Mouse (Mus musculus) forebrain, embryonic 11.5 days (tissue): Measurements from ENCODE around the gene Bnc2. TPM values are rescaled to one million over a fixed set of nuclear protein-coding genes. Genes with fewer than 3 reads are reported as not detected.

ENCODE experiments used
- ATAC-seq: fragments of 200-750 bp; cut with Nextera tagmentation; replicated peaks from 2 replicates; pipeline ENCODE4 v1.8.0; 2017; ENCODE audit warnings: moderate TSS enrichment; ENCODE audit not compliant: low FRiP score
- DNase-seq: peaks from one replicate; pipeline ENCODE4 v3.0.0-alpha.2; 2017; ENCODE audit warnings: low spot score
- H3K27ac ChIP-seq: fragments of 300-500 bp; sonication (generic); 2 replicates; pipeline ENCODE4 v1.5.1; 2014; ENCODE audit warnings: low read depth, low read length
- H3K27me3 ChIP-seq: fragments of 300-500 bp; sonication (generic); 2 replicates; pipeline ENCODE4 v1.6.1; 2014; ENCODE audit warnings: mild to moderate bottlenecking, low read length, mixed read lengths; ENCODE audit not compliant: control insufficient read depth, insufficient read depth
- H3K36me3 ChIP-seq: fragments of 300-500 bp; sonication (generic); 2 replicates; pipeline ENCODE4 v1.6.1; 2014; ENCODE audit warnings: mild to moderate bottlenecking, low read length, moderate library complexity, mixed read lengths; ENCODE audit not compliant: control insufficient read depth, insufficient read depth
- H3K4me1 ChIP-seq: fragments of 300-500 bp; sonication (generic); replicated peaks from 2 replicates; pipeline ENCODE4 v1.6.1; 2014; ENCODE audit warnings: low read length, mixed read lengths; ENCODE audit not compliant: control insufficient read depth, insufficient read depth
- H3K4me2 ChIP-seq: fragments of 300-500 bp; sonication (generic); 2 replicates; pipeline ENCODE4 v1.6.1; 2014; ENCODE audit warnings: low read depth, mild to moderate bottlenecking, low read length, moderate library complexity, mixed read lengths; ENCODE audit not compliant: severe bottlenecking
- H3K4me3 ChIP-seq: fragments of 300-500 bp; sonication (generic); 2 replicates; pipeline ENCODE4 v1.5.1; 2014; ENCODE audit warnings: low read depth, low read length
- H3K9ac ChIP-seq: fragments of 300-500 bp; sonication (generic); 2 replicates; pipeline ENCODE4 v1.6.1; 2014; ENCODE audit warnings: low read length
- H3K9me3 ChIP-seq: fragments of 300-500 bp; sonication (generic); 2 replicates; pipeline ENCODE4 v1.6.1; 2016; ENCODE audit warnings: low read length, mixed read lengths; ENCODE audit not compliant: control insufficient read depth
- WGBS: fragments of 180-500 bp; shearing (Covaris S2); extraction: QIAGEN DNeasy Blood & Tissue Kit; methylation state at CpG from one replicate; pipeline ENCODE4 v1.1.7; 2014; 5-methylcytosine and 5-hydroxymethylcytosine counted together
- polyA plus RNA-seq: library from polyadenylated mRNA; unstranded; fragments of >200 nt; fragmentation: Nextera tagmentation; extraction: Ambion mirVana; gene quantifications from 2 replicates; pipeline ENCODE4 v1.2.1, GENCODE M21; 2014

Bnc2 gene
- polyA plus RNA-seq, 1 experiment from 2014 or later, result 7.5 TPM

- Histone ChIP-seq H3K27ac (no peak overlapping the region), H3K4me1 (no peaks in the 10 kb centered on the region; the same call in 1 of the 2 replicates), H3K4me2 (no peak overlapping the region), H3K4me3 (no peak overlapping the region), H3K9ac (no peak overlapping the region), H3K36me3 (no peaks in the 10 kb centered on the region), H3K27me3 (no peaks in the 10 kb centered on the region), H3K9me3 (no peaks in the 10 kb centered on the region)
- no peak for ATAC-seq
- WGBS, result 85% methylated on average over 6 of the region's 6 CpGs
- no peak for DNase-seq
Observed at GRCm38 (mm10) chr4:84470106-84470885, 204.8 kb downstream of the Bnc2 start.

DNA sequence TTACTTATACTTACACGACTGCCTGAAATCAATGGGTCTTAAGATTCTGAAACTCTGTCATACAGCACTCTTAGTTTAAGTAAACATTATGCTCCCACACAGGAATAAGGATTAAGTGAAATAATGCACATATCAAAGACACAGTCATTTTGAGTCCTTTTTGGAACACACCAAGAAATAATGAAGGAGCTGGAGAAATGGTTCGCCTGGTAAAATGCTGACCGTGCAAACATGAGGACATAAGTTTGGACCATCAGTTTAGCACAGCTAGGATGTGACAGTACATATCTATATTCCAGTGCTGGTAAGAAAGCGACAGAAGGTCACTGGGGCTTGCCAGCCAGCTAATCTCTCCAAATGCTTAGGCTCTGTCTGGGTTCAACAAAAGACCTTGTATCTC is 205.7 kb downstream of the Bnc2 start:
- Histone ChIP-seq H3K36me3 (no peaks in the 10 kb centered on the region), H3K27me3 (no peaks in the 10 kb centered on the region), H3K27ac (no peak overlapping the region), H3K4me3 (no peak overlapping the region), H3K4me1 (no peaks in the 10 kb centered on the region; the same call in 1 of the 2 replicates), H3K9ac (no peak overlapping the region), H3K9me3 (no peaks in the 10 kb centered on the region), H3K4me2 (no peak overlapping the region)
- WGBS, result 90% methylated on average over 4 of the region's 4 CpGs
- DNase-seq (no peak), ATAC-seq (no peak)

GRCm38 (mm10) chr4:84467722-84468121 is 207.4 kb downstream of the Bnc2 start:
- no peaks in the 10 kb centered on the region for H3K36me3 ChIP-seq
- DNase-seq (no peak), ATAC-seq (0 out of 2 replicates have a peak, but pooled peaks have one; percentile 46)
- H3K4me2 ChIP-seq, result no peak overlapping the region
- no peaks in the 10 kb centered on the region for H3K27me3 ChIP-seq
- 54% methylated on average over 3 of the region's 3 CpGs for WGBS
- H3K9me3 ChIP-seq, result no peaks in the 10 kb centered on the region
- no peaks in the 10 kb centered on the region; the same call in 1 of the 2 replicates for H3K4me1 ChIP-seq
- no peak overlapping the region for H3K9ac ChIP-seq
- no peak overlapping the region for H3K4me3 ChIP-seq
- no peak overlapping the region for H3K27ac ChIP-seq

DNA sequence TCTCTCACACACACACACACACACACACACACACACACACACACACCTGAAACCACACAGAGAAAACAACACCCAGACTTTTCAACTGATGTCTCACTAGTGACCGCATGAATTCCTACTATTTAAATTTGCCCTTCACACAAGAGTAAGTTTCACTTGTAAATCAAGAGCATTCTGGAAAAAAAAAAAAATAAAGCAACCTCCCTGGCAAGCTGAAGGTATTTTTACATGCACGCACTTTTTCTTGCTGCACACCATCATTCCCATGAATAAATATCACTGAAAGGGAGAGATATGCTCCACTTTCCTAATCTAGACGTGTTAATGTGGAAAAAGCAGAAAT is 216.9 kb downstream of the Bnc2 start:
- DNase-seq, result no peak
- Histone ChIP-seq H3K27ac (no peak overlapping the region), H3K9me3 (no peaks in the 10 kb centered on the region), H3K36me3 (no peaks in the 10 kb centered on the region), H3K27me3 (no peaks in the 10 kb centered on the region), H3K9ac (no peak overlapping the region), H3K4me1 (no peaks in the 10 kb centered on the region), H3K4me3 (no peak overlapping the region), H3K4me2 (no peak overlapping the region)
- WGBS, result 84% methylated on average over 3 of the region's 3 CpGs
- no peak for ATAC-seq

- H3K4me3 ChIP-seq, result no peak overlapping the region
- no peak overlapping the region for H3K27ac ChIP-seq
- H3K4me2 ChIP-seq, result no peak overlapping the region
- DNase-seq (no peak), ATAC-seq (no peak)
- H3K4me1 ChIP-seq, result no peaks in the 10 kb centered on the region
- H3K9me3 ChIP-seq, result no peaks in the 10 kb centered on the region
- no peaks in the 10 kb centered on the region for H3K27me3 ChIP-seq
- H3K36me3 ChIP-seq, result no peaks in the 10 kb centered on the region
- 79% methylated on average over 10 of the region's 10 CpGs for WGBS
- no peak overlapping the region for H3K9ac ChIP-seq
Observed at GRCm38 (mm10) chr4:84457512-84458217, 217.4 kb downstream of the Bnc2 start.

GRCm38 (mm10) chr4:84456853-84457249 is 218.2 kb downstream of the Bnc2 start:
- Histone ChIP-seq H3K4me2 (no peak overlapping the region), H3K27me3 (no peaks in the 10 kb centered on the region), H3K4me3 (no peak overlapping the region), H3K27ac (no peak overlapping the region), H3K9ac (no peak overlapping the region), H3K36me3 (no peaks in the 10 kb centered on the region), H3K4me1 (no peaks in the 10 kb centered on the region), H3K9me3 (no peaks in the 10 kb centered on the region)
- DNase-seq, result no peak
- ATAC-seq, result no peak
- 65% methylated on average over 5 of the region's 5 CpGs for WGBS

GRCm38 (mm10) chr4:84456198-84456852 is 218.8 kb downstream of the Bnc2 start:
- Histone ChIP-seq H3K27me3 (no peaks in the 10 kb centered on the region), H3K27ac (no peak overlapping the region), H3K9me3 (no peaks in the 10 kb centered on the region), H3K36me3 (no peaks in the 10 kb centered on the region), H3K9ac (no peak overlapping the region), H3K4me2 (no peak overlapping the region), H3K4me1 (no peaks in the 10 kb centered on the region), H3K4me3 (no peak overlapping the region)
- 56% methylated on average over 16 of the region's 16 CpGs for WGBS
- ATAC-seq, result no peak
- no peak for DNase-seq

GRCm38 (mm10) chr4:84454493-84454892 is 220.6 kb downstream of the Bnc2 start:
- 85% methylated on average over 3 of the region's 3 CpGs for WGBS
- no peak for ATAC-seq
- DNase-seq, result no peak

More at GRCm38 (mm10) chr4:84454493-84454892, 220.6 kb downstream of the Bnc2 start:
- no peaks in the 10 kb centered on the region for H3K4me1 ChIP-seq
- no peak overlapping the region for H3K4me3 ChIP-seq
- no peaks in the 10 kb centered on the region for H3K36me3 ChIP-seq
- no peaks in the 10 kb centered on the region for H3K27me3 ChIP-seq
- no peak overlapping the region for H3K4me2 ChIP-seq
- H3K27ac ChIP-seq, result no peak overlapping the region
- no peak overlapping the region for H3K9ac ChIP-seq
- no peaks in the 10 kb centered on the region for H3K9me3 ChIP-seq
